Mouse (Mus musculus) liver (tissue): Measurements from ENCODE around the gene Pold1.
A peak's percentile ranks its signal among the peaks of the same experiment; 100 is the strongest.

Experiments used
- DNase-seq: peaks from one replicate; pipeline ENCODE4 v3.0.0-alpha.2; 2020; ENCODE audit warnings: mixed read lengths

Gene Pold1

GRCm38 (mm10) chr7:44542555-44542954 is 6.1 kb downstream of the Pold1 start:
- no peak for DNase-seq

- no peak for DNase-seq
Observed at GRCm38 (mm10) chr7:44538756-44539624, 9.7 kb downstream of the Pold1 start.

- DNase-seq: no peak
Observed at GRCm38 (mm10) chr7:44537496-44537895, 11.2 kb downstream of the Pold1 start.

- no peak for DNase-seq
Observed at GRCm38 (mm10) chr7:44537009-44537408, 11.6 kb downstream of the Pold1 start.

- no peak for DNase-seq
Observed at GRCm38 (mm10) chr7:44536590-44536968, 12.1 kb downstream of the Pold1 start.

- no peak for DNase-seq
Observed at GRCm38 (mm10) chr7:44535657-44536589, 12.7 kb downstream of the Pold1 start.

- DNase-seq: no peak
Observed at GRCm38 (mm10) chr7:44534656-44535441, 13.8 kb downstream of the Pold1 start.

GRCm38 (mm10) chr7:44534242-44534641 is 14.4 kb downstream of the Pold1 start:
- no peak for DNase-seq

- DNase-seq: no peak
Observed at GRCm38 (mm10) chr7:44533746-44534045, 15.0 kb downstream of the Pold1 start.

GRCm38 (mm10) chr7:44532918-44533745 is 15.5 kb downstream of the Pold1 start:
- no peak for DNase-seq

- no peak for DNase-seq
Observed at GRCm38 (mm10) chr7:44531946-44532732, 16.5 kb downstream of the Pold1 start, which contains the start of gene Spib. Spib (minus strand) TSS chr7:44532071.

GRCm38 (mm10) chr7:44531207-44531606 is 17.4 kb downstream of the Pold1 start:
- no peak for DNase-seq

GRCm38 (mm10) chr7:44530507-44530906 is 18.1 kb downstream of the Pold1 start:
- DNase-seq: no peak

GRCm38 (mm10) chr7:44529518-44529917 is 19.1 kb downstream of the Pold1 start:
- no peak for DNase-seq

GRCm38 (mm10) chr7:44527483-44528398 is 20.9 kb downstream of the Pold1 start:
- DNase-seq: peak; percentile 77

GRCm38 (mm10) chr7:44526414-44527154 is 22.1 kb downstream of the Pold1 start:
- no peak for DNase-seq

GRCm38 (mm10) chr7:44525126-44525832 is 23.4 kb downstream of the Pold1 start:
- DNase-seq: no peak

GRCm38 (mm10) chr7:44524502-44524901 is 24.1 kb downstream of the Pold1 start, which contains the start of gene Mybpc2:
Mybpc2 (minus strand) TSS chr7:44524656.
- no peak for DNase-seq

GRCm38 (mm10) chr7:44523056-44523455 is 25.6 kb downstream of the Pold1 start:
- DNase-seq: no peak
